Mouse (Mus musculus) T-helper 1 cell (primary cell): ENCODE measurements around the gene Nlgn1.

Experiments used
- in situ Hi-C: fragments of 300-600 bp; cut with MboI, MseI; formaldehyde crosslinking; loops from one replicate; pipeline ENCODE4 v1.15.1; 2025; ENCODE audit warnings: high pct_unique_total_duplicates

The Nlgn1 gene

GRCm38 (mm10) chr3:26201410-26201809 is 130.8 kb downstream of the Nlgn1 start:
- in situ Hi-C loops, result no loop called here

DNA sequence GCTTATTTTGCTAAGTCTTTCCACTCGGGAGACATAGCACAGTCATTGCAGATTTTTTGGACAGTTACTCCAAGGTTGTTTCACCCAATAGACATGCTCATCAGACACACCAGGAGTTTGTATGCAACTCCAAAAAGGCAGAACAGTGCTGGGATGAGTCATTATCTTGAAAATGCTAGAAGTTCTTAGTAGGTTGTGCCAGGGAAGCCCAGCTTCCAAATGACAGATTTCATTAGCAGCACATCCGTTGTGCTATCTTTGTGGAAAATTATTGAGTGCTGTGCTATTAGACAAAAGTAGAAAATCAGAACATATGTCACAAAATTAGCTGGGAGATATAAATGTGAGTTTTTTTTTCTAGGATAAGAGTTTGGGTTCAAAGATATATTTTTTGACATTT is 137.3 kb downstream of the Nlgn1 start:
- in situ Hi-C loops, result no loop called here

- in situ Hi-C loops, result no loop called here
Observed at GRCm38 (mm10) chr3:26181013-26181412, 151.2 kb downstream of the Nlgn1 start.

DNA sequence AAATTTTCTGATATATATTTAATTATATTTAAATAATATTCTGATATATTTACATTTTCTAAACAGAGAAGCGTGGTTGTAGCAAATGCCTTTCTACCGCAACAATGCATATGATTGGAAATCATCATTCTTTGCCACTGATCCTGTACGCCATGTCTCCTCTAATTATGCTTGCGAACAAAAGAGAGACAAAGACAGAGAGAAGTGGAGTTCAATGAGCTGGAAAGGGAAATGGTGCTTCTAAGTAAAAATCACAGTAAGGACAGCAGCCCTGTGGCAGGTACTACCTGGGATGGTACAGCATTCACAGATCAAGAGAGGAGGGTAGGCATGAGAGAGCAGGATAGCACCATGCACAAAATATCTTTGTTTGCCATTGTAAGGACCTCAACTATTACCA is 156.9 kb downstream of the Nlgn1 start:
- in situ Hi-C loops, result no loop called here

- in situ Hi-C loops, result no loop called here
Observed at GRCm38 (mm10) chr3:26174257-26174656, 158.0 kb downstream of the Nlgn1 start.

GRCm38 (mm10) chr3:26173613-26174012 is 158.6 kb downstream of the Nlgn1 start:
- in situ Hi-C loops, result no loop called here

GRCm38 (mm10) chr3:26166711-26167110 is 165.5 kb downstream of the Nlgn1 start:
- in situ Hi-C loops, result no loop called here

DNA sequence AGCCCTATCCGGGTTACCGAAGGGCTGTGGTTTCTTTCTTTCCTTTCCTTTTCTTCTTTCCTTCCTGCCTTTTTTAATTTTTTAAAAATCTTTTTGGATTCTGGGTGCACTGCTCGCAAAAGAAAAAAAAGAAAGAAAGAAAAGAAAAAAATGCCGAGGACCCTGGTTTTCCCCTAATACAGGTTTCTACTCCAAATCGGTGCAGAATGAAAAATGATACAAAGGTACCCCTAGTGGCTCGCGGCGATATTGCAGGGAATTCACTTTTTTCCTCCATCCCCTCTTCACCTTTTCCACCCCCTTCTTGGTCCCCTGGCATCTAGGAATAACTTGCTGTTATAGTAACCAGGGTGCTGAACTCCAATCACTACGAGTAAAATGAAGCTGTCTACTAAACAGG is 178.5 kb downstream of the Nlgn1 start:
- in situ Hi-C loops, result no loop called here

- in situ Hi-C loops, result no loop called here
Observed at GRCm38 (mm10) chr3:26153036-26153741, 179.1 kb downstream of the Nlgn1 start.

DNA sequence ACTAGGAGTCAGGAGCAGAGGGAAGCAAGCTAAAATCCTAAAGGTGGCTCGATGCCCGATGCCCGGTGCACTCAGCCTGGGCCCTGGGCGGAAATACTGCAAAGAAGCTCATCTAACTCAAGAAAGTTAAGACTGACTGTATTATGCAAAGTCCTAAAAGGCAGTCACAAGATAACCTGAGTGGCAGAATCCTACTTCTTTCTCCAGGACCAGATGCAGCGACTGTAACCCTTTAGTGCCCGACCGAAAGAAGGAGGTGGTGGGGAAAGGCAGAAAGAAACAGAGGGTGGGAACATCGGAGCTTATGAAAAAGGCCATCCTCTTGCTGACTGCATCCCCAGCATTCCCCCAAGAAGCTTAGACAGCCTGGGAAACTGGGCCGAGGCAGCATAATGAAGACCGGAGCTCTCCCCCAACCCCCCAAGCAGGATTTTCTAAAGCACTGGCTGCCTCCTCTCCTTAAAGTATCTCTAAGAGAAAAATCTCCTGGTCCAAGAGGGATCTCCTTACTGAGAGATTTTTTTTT is 179.7 kb downstream of the Nlgn1 start:
- in situ Hi-C loops, result no loop called here

- in situ Hi-C loops, result no loop called here
Observed at GRCm38 (mm10) chr3:26151351-26152020, 180.8 kb downstream of the Nlgn1 start.

GRCm38 (mm10) chr3:26146174-26146573 is 186.1 kb downstream of the Nlgn1 start:
- in situ Hi-C loops, result no loop called here

GRCm38 (mm10) chr3:26145441-26145840 is 186.8 kb downstream of the Nlgn1 start:
- in situ Hi-C loops, result no loop called here

DNA sequence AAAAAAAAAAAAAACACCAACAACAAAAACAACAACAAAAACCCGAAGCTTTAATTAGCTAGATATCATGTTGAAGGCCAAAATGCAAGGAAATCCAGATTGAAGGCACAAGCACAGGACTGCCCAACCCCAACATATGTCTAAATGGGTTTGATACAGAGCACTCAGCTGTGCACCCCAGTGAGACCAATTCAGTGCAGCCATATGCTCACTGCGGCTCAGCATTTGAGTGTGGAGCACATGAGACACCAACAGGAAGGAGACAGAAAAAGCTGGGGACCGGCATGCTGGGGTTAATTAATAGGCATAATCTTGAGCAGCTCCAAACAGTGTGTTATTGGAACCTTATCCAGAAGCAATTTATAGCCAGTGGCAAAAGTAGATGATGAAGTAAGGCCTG is 190.7 kb downstream of the Nlgn1 start:
- in situ Hi-C loops, result no loop called here

DNA sequence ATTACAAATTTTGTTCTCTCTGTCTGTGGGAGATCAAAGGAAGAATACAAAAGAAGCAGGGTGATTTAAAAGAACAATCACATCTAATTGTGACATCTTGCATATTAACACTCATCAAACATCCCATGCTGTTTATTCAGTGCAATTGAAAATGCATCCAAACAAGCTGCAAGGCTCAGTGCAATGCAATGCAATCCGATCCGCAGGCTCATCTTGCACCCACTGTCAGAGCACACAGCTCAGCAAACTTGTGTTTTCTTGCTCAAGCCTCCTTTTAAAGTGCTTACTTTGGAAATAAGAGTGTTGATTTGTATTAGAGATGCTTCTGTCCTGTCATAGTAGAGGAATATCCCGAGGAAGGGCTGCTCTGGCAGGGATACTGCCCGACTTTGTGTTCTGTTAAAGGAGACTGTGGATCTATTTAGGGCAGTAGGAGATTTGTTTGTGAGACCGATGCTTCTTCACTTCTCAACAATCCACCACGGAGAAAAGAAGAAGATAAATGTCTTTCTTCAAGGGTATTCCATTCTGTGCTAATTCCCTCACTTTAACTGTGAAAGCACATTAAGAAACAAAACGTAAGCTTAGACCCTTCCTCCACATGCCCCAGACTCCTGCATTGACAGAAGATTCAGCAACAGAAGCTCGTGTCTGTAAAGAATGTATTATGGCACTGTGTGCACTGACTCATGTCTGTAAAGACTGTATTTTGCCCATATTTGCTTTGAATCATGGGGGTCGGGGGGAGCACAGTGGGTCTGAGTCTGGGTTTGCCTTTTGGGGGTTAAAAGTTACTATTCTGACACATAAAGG is 197.2 kb downstream of the Nlgn1 start:
- in situ Hi-C loops, result no loop called here

DNA sequence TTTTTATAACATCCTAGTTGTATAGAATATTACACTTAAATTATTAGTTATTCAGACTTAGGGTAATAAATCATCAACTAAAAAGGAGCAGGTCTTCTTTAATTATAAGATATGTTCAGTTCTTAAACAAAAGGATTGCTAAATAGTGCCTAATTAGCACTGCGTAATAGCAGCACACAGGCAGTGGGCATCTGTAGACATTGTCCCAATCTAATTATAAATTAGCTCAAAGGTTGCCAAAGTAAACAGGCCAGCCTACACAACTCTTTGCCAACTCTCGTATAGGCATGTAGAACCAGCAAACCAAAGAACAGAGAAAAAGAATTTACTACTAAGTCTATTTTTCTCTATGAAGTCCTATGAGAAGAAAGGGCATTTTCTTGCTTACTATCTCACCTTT is 201.3 kb downstream of the Nlgn1 start:
- in situ Hi-C loops, result no loop called here

GRCm38 (mm10) chr3:26129455-26129854 is 202.8 kb downstream of the Nlgn1 start:
- in situ Hi-C loops, result no loop called here

- in situ Hi-C loops, result no loop called here
Observed at GRCm38 (mm10) chr3:26117071-26117470, 215.2 kb downstream of the Nlgn1 start.

DNA sequence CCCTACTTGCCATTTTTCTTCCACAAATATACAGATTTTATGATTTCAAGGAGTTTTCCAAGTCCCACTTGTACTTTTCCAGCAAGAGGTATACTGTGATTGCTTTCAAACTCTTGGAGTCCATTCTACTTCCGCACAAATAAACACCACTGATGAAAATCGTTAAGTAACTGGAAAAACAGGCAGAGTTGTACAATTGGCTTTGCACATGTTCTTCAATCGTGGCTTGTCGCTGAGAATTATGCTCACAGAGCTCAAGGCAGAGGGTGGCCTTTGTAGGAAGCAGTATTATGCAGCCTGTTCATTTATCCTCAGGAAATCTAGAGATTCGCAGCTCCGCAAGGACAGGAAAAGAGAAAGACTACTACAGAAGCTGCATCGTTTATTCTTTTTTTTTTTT is 225.9 kb downstream of the Nlgn1 start:
- in situ Hi-C loops, result no loop called here

DNA sequence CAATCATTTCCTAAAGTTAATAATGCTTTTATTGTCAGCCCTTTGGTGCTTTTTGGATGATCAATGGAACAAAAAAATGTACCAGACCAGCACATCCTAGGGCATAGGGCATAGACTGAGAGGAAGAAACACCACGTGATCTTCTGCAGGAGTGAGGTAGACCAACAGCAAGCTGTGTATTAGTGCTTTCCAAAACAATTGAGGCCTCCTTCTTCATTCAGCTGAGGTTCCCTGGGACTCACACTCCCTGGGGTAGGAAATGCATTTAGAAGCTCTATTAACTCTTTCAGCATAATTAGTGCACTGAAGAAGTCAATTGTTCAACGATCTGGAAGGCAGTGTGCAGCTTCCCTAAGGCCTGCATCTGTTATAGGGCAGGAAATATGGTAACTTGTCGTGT is 226.7 kb downstream of the Nlgn1 start:
- in situ Hi-C loops, result no loop called here

GRCm38 (mm10) chr3:26102271-26102670 is 230.0 kb downstream of the Nlgn1 start:
- in situ Hi-C loops, result no loop called here

GRCm38 (mm10) chr3:26095551-26095950 is 236.7 kb downstream of the Nlgn1 start:
- in situ Hi-C loops, result no loop called here
